27 mouse cellular contexts compared by ENCODE assay signal in genomic region chr17:25514055-25514454, GRCm38 (mm10). TPM values are rescaled to one million over a fixed set of nuclear protein-coding genes. Genes with fewer than 3 reads are reported as not detected.
A peak's percentile ranks its signal among the peaks of the same experiment; 100 is the strongest.
DNase-seq lines count a peak whose midpoint lies in the region; ATAC-seq and TF ChIP-seq lines count a peak whose summit lies in the region.
"Had no signal": no experiment of that assay in that cellular context is flagged by ENCODE, and none has a peak within 500 bp of the region (broad histone marks: within the 10 kb centered on the region; RNA-seq: fewer than 3 reads in every experiment).

No protein-coding gene starts in this region.

- H3K4me1 ChIP-seq in CH12.LX (ENCODE audit: control insufficient read depth in 1 of 2, insufficient read depth in 2 of 2) = peaks cover 0 to 26% of the 10 kb centered on the region in 2 experiments; a peak in 2 of 4 replicates
- no peaks in the 10 kb centered on the region for H3K4me1 ChIP-seq in forebrain, postnatal 0 days (ENCODE audit: insufficient read depth)

- no peak for TF ChIP-seq EP300 in CH12.LX (IDR thresholded peaks at IDR 0.05; ENCODE audit: low read length)

- in situ Hi-C loops in CH12.LX (cut with MboI; ENCODE audit: low pct_ligation_motif_present, low pct_unique_long_range_greater_than_20kb, low sequenced_read_pairs) = loop anchor here (5.0 kb wide), 1 partner anchor 183 kb away; no protein-coding TSS in a partner anchor

- no peak overlapping the region for H3K27ac ChIP-seq in CH12.LX (ENCODE audit: insufficient read depth, low read depth)
- H3K27ac ChIP-seq in forebrain, postnatal 0 days (ENCODE audit: low read depth, low read length) = no peak overlapping the region
- H3K27ac ChIP-seq: embryonic facial prominence, embryonic 12.5 days; forebrain, embryonic 15.5 days; heart, adult 2 months; heart, embryonic 15.5 days; hindbrain, embryonic 13.5 days; hindbrain, postnatal 0 days had no signal

- H3K27me3 ChIP-seq in CH12.LX (replicated peaks) = peaks cover 5% of the 10 kb centered on the region
- H3K27me3 ChIP-seq in forebrain, postnatal 0 days (ENCODE audit: insufficient read depth, low read length) = no peaks in the 10 kb centered on the region
- H3K27me3 ChIP-seq: embryonic facial prominence, embryonic 12.5 days; forebrain, embryonic 15.5 days had no signal

- no peak for TF ChIP-seq RAD21 in CH12.LX (IDR thresholded peaks at IDR 0.05; ENCODE audit: low read depth, low read length)

- TF ChIP-seq POLR2A in CH12.LX (IDR thresholded peaks at IDR 0.05; ENCODE audit: low read depth, low read length) = no peak

- dilution Hi-C loops in CH12.LX (cut with MboI; ENCODE audit: extremely low pct_ligation_motif_present, extremely low pct_unique_long_range_greater_than_20kb, low sequenced_read_pairs) = no loop called here

- no peak overlapping the region for H3K9ac ChIP-seq in CH12.LX (ENCODE audit: insufficient read depth, low read depth)
- no peak overlapping the region for H3K9ac ChIP-seq in forebrain, postnatal 0 days
- H3K9ac ChIP-seq: embryonic facial prominence, embryonic 12.5 days; forebrain, embryonic 15.5 days; heart, embryonic 15.5 days; hindbrain, embryonic 13.5 days had no signal

- no peak overlapping the region for H3K4me2 ChIP-seq in CH12.LX (ENCODE audit: insufficient read depth, low read depth, poor library complexity, severe bottlenecking)
- no peak overlapping the region for H3K4me2 ChIP-seq in forebrain, postnatal 0 days (ENCODE audit: low read depth)
- H3K4me2 ChIP-seq: embryonic facial prominence, embryonic 12.5 days; forebrain, embryonic 15.5 days; heart, embryonic 11.5 days; heart, embryonic 15.5 days; hindbrain, embryonic 13.5 days had no signal

- no peak for ATAC-seq in forebrain, postnatal 0 days
- ATAC-seq: CD4-positive, CD25-positive, alpha-beta regulatory T cell, adult 4 months; forebrain, embryonic 15.5 days; hindbrain, postnatal 0 days had no signal

- TF ChIP-seq CTCF in CH12.LX (conservative IDR thresholded peaks at IDR 0.05 in 1 of 2, IDR thresholded peaks at IDR 0.05 in 1 of 2; ENCODE audit: low read depth in 2 of 2, low read length in 2 of 2) = no peak
- no peak for TF ChIP-seq CTCF in forebrain, postnatal 0 days (IDR thresholded peaks at IDR 0.05; ENCODE audit: low read depth)

- no peaks in the 10 kb centered on the region for H3K79me2 ChIP-seq in CH12.LX (replicated peaks; ENCODE audit: control insufficient read depth, extremely low read depth, insufficient read depth, poor library complexity, severe bottlenecking)

- no peak overlapping the region for H3K4me3 ChIP-seq in CH12.LX (replicated peaks in 1 of 3; ENCODE audit: low read depth in 2 of 3, low read length in 2 of 3, poor library complexity in 1 of 3)
- H3K4me3 ChIP-seq in forebrain, postnatal 0 days (ENCODE audit: low read depth, low read length) = no peak overlapping the region
- H3K4me3 ChIP-seq: embryonic facial prominence, embryonic 12.5 days; forebrain, embryonic 15.5 days; heart, adult 2 months; heart, embryonic 15.5 days; hindbrain, embryonic 13.5 days had no signal

- WGBS in forebrain, postnatal 0 days = 97% methylated on average over 2 of the region's 2 CpGs

- no peaks in the 10 kb centered on the region for H3K36me3 ChIP-seq in CH12.LX (replicated peaks in 1 of 2; ENCODE audit: control insufficient read depth in 1 of 2, insufficient read depth in 1 of 2, low read length in 1 of 2)
- H3K36me3 ChIP-seq in forebrain, postnatal 0 days (ENCODE audit: insufficient read depth) = no peaks in the 10 kb centered on the region
- H3K36me3 ChIP-seq: embryonic facial prominence, embryonic 12.5 days; forebrain, embryonic 15.5 days; G1E; heart, embryonic 15.5 days; hindbrain, embryonic 13.5 days had no signal

- DNase-seq in 3T3-L1 (ENCODE audit: low read depth, low spot score) = peak; percentile 30
- DNase-seq in CH12.LX (ENCODE audit: extremely low read depth) = no peak
- DNase-seq in NIH3T3 (ENCODE audit: low read depth) = peak; percentile 36
- peak; percentile 12 for DNase-seq in c-Kit-negative CD71-positive TER-119-positive erythroid progenitor cells, embryonic 14.5 days (ENCODE audit: low read depth, low spot score)
- no peak for DNase-seq in lung, postnatal 4 days
- no peak for DNase-seq in forebrain, postnatal 0 days
- DNase-seq: adrenal gland, postnatal 10 days; B cell, adult 2 months; cerebellum, adult 11-12 months; cerebellum, adult 9-10 months; cerebellum, postnatal 25 days; gastrocnemius, postnatal 14 days; heart, adult 2 months; heart, postnatal 14 days had no signal

- no peaks in the 10 kb centered on the region for H3K9me3 ChIP-seq in CH12.LX (replicated peaks; ENCODE audit: low read length)
- no peaks in the 10 kb centered on the region for H3K9me3 ChIP-seq in forebrain, postnatal 0 days (ENCODE audit: low read length)
- H3K9me3 ChIP-seq: forebrain, embryonic 15.5 days; G1E; heart, embryonic 15.5 days; hindbrain, embryonic 13.5 days had no signal

TF ChIP-seq in CH12.LX, 34 proteins besides CTCF, POLR2A, EP300 and RAD21:
- TF ChIP-seq MAFK (IDR thresholded peaks at IDR 0.05; ENCODE audit: insufficient replicate concordance, low read length) (peak; percentile 91), IRF4 (IDR thresholded peaks at IDR 0.05; ENCODE audit: low read depth, low read length) (no peak)

RNA-seq across cellular contexts. Expression of gene Sstr5, which starts 17.0 kb away (rescaled TPM):
- 0.17 and 0.38 TPM in 2 replicates for total RNA-seq in CH12.LX (2012; rRNA removed)
- total RNA-seq in CH12.LX (2014; rRNA removed) = 0.08 and 0.35 TPM in 2 replicates
- 1.9 and 2.4 TPM in 2 replicates for polyA plus RNA-seq in CH12.LX (2012; ENCODE audit: insufficient read length, low read depth)
- total RNA-seq in forebrain, postnatal 0 days (2014; rRNA removed) = 1.0 and 2.0 TPM in 2 replicates
- polyA plus RNA-seq in forebrain, postnatal 0 days (2015; fragmentation: Nextera tagmentation; extraction: Ambion mirVana) = 0.64 and 0.94 TPM in 2 replicates
- total RNA-seq: gastrocnemius, adult 18-20 months; gastrocnemius, postnatal 14 days; heart, adult 2 months; heart, postnatal 14 days; hematopoietic stem cell, adult 5-6 weeks had no signal
- polyA plus RNA-seq: CD4-positive, CD25-positive, alpha-beta regulatory T cell, adult 4 months; forebrain, embryonic 11.5 days; G1E; gonadal fat pad, adult 2 months; heart, adult 2 months had no signal

RNA-seq across cellular contexts. Expression of gene Sox8, which starts 56.4 kb away (rescaled TPM):
- not detected in 2 replicates for total RNA-seq in CH12.LX (2012; rRNA removed)
- not detected in 2 replicates for total RNA-seq in CH12.LX (2014; rRNA removed)
- not detected in 2 replicates for polyA plus RNA-seq in CH12.LX (2012; ENCODE audit: insufficient read length, low read depth)
- total RNA-seq in forebrain, postnatal 0 days (2014; rRNA removed) = 26.6 and 27.4 TPM in 2 replicates
- polyA plus RNA-seq in forebrain, postnatal 0 days (2015; fragmentation: Nextera tagmentation; extraction: Ambion mirVana) = 20.8 and 22.6 TPM in 2 replicates
- total RNA-seq: hematopoietic stem cell, adult 5-6 weeks had no signal
- polyA plus RNA-seq: CD4-positive, CD25-positive, alpha-beta regulatory T cell, adult 4 months; G1E had no signal

RNA-seq across cellular contexts. Expression of gene Tekt4, which starts 59.6 kb away (rescaled TPM):
- total RNA-seq in CH12.LX (2012; rRNA removed) = not detected in 2 replicates
- total RNA-seq in CH12.LX (2014; rRNA removed) = not detected in 2 replicates
- not detected in 2 replicates for polyA plus RNA-seq in CH12.LX (2012; ENCODE audit: insufficient read length, low read depth)
- 3.3 and 4.8 TPM in 2 replicates for total RNA-seq in forebrain, postnatal 0 days (2014; rRNA removed)
- 2.5 and 2.9 TPM in 2 replicates for polyA plus RNA-seq in forebrain, postnatal 0 days (2015; fragmentation: Nextera tagmentation; extraction: Ambion mirVana)
- total RNA-seq: adrenal gland, postnatal 10 days; adrenal gland, postnatal 4 days; G1E; gastrocnemius, adult 18-20 months; gastrocnemius, postnatal 14 days; heart, adult 2 months; hematopoietic stem cell, adult 5-6 weeks had no signal
- polyA plus RNA-seq: CD4-positive, CD25-positive, alpha-beta regulatory T cell, adult 4 months; G1E had no signal

Comparison
In these comparisons a context has a peak if more than half of its experiments do, and no peak if none do; other contexts are left out.
1. DNase-seq: peak in 3T3-L1 (single experiment), NIH3T3 (single experiment) and c-Kit-negative CD71-positive TER-119-positive erythroid progenitor cells, embryonic 14.5 days (single experiment); none in CH12.LX (single experiment), lung, postnatal 4 days (0 of 2) and forebrain, postnatal 0 days (single experiment).
2. RNA of gene Sox8, which starts 56.4 kb away (total RNA-seq): 26.6 to 27.4 TPM in forebrain, postnatal 0 days; not detected in CH12.LX; every median in the first group is over 10 times any median in the second.